Mouse (Mus musculus): ENCODE data around the gene Rcc1.

DNA sequence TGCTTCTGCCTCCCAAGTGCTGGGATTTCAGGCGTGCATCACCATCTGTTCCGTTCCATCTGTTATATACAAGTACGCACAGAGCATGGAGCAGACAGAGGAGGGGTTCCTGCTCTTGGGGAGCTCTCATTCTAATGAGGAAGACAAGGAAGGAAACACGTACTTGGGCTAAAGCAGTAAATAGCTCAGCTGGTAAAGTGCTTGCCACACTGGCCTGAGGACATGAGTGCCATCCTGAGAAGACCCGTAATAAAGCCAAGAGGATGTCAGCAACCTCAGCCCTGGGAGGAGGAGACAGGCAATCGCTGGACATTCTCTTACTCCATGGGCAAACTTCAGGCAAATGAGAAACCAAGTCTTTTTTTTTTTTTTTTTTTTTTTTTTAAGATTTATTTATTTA, 47.4 kb downstream of the Rcc1 start:
- TF ChIP-seq POLR2A (IDR thresholded peaks at IDR 0.05; ENCODE audit: control insufficient read depth, extremely low read depth, insufficient read depth, low read length, poor library complexity) = no peak
- TF ChIP-seq CTCF (IDR thresholded peaks at IDR 0.05; ENCODE audit: borderline replicate concordance, control insufficient read depth, extremely low read depth, insufficient read depth, low read length, poor library complexity) = no peak
